Mouse (Mus musculus) cerebellum, adult 2 months (tissue): Measurements from ENCODE around the gene Cpeb3.

Experiments used
- CTCF ChIP-seq: fragments of 200-500 bp; IDR thresholded peaks from 2 replicates; pipeline ENCODE4 v1.5.1; 2011; ENCODE audit warnings: low read depth, mild to moderate bottlenecking, control low read depth, low read length, moderate library complexity, borderline replicate concordance; ENCODE audit not compliant: insufficient read depth
- POLR2A ChIP-seq: fragments of 200-500 bp; IDR thresholded peaks from 2 replicates; pipeline ENCODE4 v1.6.1; 2011; ENCODE audit warnings: low read length, control low read depth, borderline replicate concordance; ENCODE audit not compliant: insufficient read depth

- TF ChIP-seq CTCF: no peak
- no peak for TF ChIP-seq POLR2A
Measured at GRCm38 (mm10) chr19:37111831-37112230, 96.6 kb downstream of the Cpeb3 start.
